Mouse (Mus musculus): ENCODE measurements around the gene Hist1h2ae.
A peak's percentile ranks its signal among the peaks of the same experiment; 100 is the strongest.
"Not testable (repeated sequence)": the region's sequence is repeated elsewhere in the genome, so short reads cannot be mapped to it uniquely, and the experiment has no call there.

The Hist1h2ae gene

DNA sequence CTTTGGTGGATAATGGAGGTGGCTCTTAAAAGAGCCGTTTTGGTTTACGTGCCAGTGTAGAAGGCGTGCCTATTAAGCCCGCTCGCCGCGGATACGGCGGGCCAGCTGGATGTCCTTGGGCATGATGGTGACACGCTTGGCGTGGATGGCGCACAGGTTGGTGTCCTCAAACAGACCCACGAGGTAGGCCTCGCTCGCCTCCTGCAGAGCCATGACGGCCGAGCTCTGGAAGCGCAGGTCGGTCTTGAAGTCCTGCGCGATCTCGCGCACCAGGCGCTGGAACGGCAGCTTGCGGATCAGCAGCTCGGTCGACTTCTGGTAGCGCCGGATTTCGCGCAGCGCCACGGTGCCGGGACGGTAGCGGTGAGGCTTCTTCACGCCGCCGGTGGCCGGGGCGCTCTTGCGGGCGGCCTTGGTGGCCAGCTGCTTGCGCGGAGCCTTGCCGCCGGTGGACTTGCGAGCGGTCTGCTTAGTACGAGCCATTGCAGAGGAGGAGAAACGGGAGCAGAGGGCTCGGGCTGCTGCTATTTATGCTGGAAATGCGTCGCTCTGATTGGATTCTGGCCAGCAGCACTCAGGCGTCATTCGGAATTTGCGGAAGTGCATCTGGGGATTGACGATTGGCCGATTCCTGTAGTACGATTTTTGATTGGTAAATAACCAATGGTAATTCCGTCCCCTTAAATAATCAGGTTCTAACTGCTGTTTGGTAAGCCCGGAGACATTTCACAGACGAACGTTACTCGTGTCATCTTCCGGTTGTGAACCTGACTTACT is 8.9 kb downstream of the Hist1h2ae start, which contains the start of gene Hist1h3e:
TSS of gene Hist1h3e (minus strand) at position 487 of the 777 bp plus-strand sequence.
- DNase-seq, result peak; percentile 87 to 89

DNA sequence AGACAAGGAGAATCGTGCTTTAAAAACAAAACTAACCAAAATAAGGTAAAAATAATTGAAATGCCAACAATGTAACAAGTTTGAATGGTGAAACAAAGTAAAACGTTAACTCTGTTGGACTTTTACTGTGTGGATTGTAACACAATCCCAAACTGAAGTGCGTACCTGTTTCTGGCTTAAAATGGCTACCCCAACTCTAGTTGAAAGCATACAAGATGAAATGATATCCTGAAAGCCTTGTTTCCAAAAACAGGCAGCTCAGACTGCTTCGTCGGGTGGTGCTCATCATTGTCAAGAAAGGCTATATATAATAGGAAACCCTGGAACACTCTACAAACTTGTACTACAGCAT is 9.5 kb downstream of the Hist1h2ae start:
- DNase-seq, result not testable (repeated sequence)

DNA sequence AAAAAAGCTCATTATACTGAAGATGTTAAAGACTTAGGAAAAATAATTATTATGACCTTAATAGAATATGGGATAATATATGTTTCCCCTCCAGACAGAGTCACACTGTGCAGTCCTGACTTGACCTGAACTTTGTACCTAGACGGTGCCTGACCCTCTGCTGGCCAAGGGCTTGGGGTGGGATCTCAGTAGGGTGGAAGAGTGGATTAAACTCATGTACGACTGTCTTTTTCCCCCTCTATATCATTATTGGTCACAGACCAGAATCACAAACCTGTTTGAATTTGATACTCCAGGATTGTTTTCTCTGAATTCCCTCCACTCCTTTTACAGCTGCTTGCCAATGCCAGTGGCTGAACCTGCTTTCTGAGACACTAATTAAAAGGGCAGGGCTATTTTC is 10.3 kb downstream of the Hist1h2ae start:
- DNase-seq, result not testable (repeated sequence)

DNA sequence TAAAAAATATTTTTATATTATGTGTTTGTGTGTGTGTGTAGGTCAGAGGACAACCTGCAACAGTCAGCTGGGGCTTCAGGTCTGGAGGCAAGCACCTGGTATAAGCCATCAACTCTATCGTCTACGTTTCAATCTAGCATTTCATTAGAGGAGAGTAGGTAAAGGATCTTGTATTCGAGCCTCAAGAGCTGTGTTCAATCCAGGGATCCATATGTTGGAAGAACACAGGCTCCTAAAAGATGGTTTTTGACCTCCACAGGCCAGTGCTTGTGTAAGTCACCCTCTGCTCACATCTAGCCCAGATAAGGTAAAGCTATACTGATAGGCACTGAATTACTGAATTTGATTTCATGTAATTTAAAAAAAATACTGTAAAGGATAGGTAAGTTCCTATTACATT is 14.1 kb downstream of the Hist1h2ae start:
- no peak for DNase-seq

DNA sequence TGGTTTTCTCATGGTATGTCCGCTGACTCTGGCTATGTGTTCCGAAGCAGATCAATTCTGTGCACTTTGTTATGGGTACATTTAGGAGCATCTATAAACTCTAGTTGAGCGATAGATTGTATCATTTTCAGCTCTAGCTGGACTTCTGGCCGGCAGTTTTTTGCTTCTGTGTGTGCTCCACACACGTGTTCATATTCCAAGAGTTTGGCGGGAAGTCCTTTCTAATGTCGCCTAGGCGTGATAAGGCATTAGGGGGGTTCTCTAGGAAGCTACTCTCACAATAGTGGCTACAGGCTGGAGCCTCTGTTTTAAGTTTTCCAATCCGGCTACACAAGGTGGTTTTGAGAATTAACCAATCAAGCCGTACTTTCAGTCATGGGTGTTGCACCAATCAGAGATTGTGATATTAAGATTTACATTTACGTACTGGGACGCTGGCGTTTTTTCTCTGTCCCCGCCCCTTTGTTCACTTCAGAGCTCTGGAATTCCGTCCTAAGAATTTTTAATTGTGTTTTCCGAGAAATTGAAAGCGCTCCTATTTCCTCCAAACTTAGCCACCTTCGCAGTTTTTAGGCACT is 15.1 kb downstream of the Hist1h2ae start:
- peak; percentile 64 to 68 for DNase-seq

DNA sequence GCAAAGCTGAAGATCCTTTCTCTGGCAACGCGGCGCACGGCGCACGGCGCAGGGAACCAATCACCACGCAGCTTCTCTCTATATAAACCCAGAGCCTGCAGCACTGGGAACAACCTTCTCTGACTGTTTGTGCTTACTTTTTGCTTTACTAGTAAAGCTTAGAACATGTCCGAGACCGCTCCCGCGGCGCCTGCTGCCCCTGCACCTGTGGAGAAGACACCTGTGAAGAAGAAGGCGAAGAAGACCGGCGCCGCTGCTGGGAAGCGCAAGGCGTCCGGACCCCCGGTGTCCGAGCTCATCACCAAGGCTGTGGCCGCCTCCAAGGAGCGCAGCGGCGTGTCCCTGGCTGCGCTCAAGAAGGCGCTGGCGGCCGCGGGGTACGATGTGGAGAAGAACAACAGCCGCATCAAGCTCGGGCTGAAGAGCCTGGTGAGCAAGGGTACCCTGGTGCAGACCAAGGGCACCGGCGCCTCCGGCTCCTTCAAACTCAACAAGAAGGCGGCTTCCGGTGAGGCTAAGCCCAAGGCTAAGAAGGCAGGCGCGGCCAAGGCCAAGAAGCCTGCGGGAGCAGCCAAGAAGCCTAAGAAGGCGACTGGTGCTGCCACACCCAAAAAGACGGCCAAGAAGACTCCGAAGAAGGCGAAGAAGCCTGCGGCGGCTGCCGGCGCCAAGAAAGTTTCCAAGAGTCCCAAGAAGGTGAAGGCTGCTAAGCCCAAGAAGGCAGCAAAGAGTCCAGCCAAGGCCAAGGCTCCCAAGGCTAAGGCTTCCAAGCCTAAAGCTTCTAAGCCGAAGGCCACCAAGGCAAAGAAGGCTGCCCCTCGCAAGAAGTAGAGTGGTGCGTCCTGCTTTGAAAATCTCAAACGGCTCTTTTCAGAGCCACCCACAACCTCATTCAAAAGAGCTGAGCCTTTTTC is 15.8 kb downstream of the Hist1h2ae start:
- DNase-seq, result peak; percentile 71 to 72

DNA sequence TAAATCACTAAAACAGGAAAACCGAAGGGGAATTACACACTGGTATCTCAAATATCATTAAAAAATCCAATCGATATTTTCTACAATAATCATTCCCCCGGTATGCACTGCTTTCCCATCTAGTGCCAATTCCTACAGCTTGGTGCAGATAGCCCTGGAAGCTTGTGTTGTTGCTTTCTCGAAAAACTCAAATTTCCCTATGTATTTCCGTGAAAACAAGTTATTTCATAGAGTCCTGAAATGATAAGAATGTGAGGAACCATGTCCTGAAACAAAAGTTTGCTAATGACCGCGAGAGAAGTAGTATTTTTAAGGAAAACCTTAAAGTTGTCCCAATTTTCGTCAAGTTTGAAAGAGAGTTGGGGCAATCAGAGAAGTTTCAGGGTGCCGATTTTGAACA is 16.6 kb downstream of the Hist1h2ae start:
- no peak for DNase-seq

DNA sequence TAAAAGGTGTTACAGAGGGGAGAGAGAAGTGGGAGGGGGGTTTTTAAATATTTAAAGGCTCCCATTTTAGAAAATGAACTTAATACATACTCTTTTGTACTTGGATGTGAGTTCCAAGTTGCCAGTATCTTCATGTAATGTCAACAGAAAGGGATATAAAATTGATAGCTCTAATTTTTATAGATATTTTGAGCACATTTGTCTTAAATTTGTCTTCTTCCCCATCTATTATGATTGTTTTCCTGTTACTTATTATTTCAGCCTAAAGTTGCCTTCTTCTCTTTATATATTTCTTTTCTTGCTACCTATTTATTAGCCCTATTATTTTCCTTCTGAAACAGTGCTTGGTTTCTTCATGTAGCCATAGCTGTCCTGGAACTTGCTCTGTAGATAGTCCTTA is 18.1 kb downstream of the Hist1h2ae start, which contains the start of gene Hist1h1d:
TSS of gene Hist1h1d (plus strand) at position 301 of the 400 bp plus-strand sequence.
- no peak for DNase-seq

DNA sequence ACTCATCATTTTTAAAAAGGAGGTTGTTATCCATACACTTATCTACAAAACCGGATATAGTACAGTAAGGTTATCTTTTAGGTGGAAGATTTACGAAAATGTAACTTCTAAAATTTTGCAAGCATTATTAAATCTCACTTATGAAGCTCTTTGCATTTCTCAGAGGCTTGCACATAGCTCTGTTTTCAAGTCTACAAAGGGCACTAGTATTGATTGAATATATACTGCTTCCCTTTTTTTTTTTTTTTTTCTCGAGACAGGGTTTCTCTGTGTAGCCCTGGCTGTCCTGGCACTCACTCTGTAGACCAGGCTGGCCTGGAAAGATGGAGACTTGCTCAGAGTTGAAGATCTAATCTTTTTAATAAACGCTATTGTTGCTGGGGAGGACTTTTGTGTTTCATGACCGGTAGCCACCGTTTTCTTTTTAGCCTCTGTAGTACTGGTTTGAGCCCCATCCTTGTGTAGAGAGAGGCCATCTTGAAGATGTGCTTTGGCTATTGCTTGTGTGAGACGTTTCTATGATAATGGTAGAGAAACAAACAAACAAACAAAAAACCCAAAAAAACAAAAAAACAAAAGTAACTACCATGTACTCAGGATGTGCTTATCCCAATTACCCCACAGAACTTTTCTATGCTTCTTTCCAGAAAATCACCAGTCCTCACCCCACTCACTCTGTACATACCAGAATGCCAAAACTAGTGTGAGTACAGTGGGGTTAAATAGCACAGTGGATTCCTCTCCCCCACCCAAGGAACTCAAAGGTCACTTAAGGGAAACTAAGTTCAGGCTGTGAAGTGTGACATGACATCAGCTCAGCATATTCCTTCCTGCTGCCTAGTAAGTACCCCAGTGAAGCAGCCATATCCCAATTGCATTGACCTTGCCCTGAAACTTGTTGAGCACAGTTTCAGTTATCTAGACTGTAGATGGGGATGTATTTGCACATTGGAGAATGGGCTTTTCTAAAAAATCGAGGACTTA is 18.8 kb downstream of the Hist1h2ae start:
- DNase-seq, result no peak

DNA sequence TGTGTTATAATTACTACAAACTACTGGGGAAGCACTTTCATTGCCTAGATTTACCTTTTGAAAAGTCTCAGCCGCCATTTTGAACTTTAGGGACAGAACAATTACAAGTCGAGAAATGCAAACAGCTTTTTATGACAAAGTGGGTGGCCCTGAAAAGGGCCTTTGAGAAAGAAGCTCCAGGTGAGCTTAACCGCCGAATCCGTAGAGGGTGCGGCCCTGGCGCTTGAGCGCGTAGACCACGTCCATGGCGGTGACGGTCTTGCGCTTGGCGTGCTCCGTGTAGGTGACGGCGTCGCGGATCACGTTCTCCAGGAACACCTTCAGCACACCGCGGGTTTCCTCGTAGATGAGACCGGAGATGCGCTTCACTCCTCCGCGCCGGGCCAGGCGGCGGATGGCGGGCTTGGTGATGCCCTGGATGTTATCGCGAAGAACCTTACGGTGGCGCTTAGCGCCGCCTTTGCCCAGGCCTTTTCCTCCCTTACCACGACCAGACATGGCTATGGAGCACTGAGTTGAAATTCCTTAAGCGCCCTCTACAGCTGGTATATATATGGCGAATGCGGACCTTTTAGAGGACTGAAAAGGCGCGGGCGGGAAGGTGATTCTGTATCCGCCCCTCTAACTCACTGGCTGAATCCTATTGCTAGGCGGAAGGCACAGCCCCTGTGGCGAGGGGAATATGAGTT is 19.7 kb downstream of the Hist1h2ae start, which contains the start of gene Hist1h4f:
TSS of gene Hist1h4f (minus strand) at position 503 of the 689 bp plus-strand sequence.
- DNase-seq, result peak; percentile 85 to 89

DNA sequence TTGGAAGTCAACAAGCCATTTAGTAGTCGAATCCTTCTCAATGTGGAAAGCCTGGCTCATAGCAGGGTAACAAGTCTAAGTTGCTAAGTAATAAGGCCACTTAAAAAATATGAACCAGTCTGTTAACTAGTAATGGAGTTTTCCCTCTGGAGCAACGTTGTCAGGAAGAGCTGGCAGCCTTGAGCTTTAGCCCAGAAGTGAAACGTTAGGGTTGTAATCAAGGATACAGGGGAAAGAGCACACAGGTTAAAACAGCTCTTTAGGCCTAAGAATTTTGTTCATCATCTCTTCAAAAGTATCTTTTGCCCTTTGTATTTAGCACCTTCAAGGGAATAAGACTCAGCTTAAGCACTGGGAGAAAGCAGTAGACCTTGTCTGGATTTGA is 20.3 kb downstream of the Hist1h2ae start:
- DNase-seq, result no peak

DNA sequence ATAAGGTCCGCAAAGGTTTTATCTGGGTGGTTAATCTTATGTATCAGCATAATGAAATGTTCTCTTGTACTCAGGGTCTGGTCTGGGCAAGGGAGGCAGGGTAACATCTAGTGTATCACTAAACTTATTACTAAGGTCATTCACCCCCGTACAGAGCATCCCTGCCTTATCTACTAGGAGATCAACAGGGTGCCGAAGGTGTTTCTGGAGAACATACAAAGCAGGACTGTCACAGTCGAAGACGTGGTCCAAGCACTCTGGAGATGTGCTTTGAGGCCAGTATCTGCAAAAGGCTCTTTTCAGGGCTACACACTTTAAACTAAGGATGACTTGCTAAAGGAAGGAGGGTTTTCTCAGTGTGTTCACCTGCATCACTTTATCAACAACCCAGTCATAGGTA is 24.3 kb downstream of the Hist1h2ae start:
- no peak for DNase-seq

DNA sequence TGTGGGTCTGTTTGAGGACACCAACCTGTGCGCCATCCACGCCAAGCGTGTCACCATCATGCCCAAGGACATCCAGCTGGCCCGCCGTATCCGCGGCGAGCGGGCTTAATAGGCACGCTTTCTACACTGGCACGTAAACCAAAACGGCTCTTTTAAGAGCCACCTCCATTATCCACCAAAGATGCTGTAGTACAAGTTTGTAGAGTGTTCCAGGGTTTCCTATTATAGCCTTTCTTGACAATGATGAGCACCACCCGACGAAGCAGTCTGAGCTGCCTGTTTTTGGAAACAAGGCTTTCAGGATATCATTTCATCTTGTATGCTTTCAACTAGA is 26.3 kb downstream of the Hist1h2ae start:
- DNase-seq, result peak in 1 of 2 experiments; percentile 42

DNA sequence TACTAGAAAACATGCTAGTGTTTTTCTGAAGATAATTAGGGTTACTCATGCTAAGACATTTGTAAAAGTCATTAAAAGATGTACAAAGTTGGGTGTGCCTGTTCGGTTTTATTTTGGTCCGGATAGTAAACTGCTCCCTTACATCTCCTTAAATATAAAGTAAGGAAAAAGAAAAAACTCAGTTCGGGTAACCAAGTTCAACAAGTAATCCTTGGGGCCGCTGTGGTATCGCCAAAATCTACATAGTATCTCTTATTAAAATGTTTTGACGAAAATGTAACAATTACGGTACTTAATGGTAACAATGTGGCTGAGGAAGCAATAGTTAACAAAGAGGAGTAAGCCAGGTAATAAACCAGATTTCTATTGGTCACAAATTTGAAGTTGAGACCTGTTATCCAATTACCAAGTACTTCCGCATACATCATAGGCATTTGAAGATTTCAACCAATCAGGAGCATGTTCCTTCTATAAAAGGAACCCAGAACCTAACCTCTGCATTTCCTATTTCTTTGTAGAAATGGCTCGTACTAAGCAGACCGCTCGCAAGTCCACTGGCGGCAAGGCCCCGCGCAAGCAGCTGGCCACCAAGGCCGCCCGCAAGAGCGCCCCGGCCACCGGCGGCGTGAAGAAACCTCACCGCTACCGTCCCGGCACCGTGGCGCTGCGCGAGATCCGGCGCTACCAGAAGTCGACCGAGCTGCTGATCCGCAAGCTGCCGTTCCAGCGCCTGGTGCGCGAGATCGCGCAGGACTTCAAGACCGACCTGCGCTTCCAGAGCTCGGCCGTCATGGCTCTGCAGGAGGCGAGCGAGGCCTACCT is 26.8 kb downstream of the Hist1h2ae start, which contains the start of gene Hist1h3f:
TSS of gene Hist1h3f (plus strand) at position 88 of the 822 bp plus-strand sequence.
- peak; percentile 49 to 79 for DNase-seq

DNA sequence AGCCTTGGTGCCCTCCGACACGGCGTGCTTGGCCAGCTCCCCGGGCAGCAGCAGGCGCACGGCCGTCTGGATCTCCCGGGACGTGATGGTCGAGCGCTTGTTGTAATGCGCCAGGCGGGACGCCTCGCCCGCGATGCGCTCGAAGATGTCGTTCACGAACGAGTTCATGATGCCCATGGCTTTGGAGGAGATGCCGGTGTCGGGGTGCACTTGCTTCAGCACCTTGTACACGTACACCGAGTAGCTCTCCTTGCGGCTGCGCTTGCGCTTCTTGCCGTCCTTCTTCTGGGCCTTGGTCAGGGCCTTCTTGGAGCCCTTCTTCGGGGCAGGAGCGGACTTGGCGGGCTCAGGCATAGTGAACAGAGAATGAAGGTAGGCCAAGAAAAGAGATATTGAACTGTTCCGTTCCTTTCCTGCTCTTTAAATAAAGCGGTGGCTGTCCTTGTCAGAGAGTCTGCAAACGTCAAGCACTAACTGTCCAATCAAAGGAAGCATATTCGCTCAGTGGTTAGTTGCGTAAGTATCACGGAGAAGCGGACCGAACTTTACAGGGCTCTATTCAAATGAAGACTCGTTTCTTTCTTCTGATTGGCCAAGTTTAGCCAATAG is 27.9 kb downstream of the Hist1h2ae start, which contains the start of gene Hist1h2bh:
TSS of gene Hist1h2bh (minus strand) at position 394 of the 609 bp plus-strand sequence.
- DNase-seq, result peak; percentile 48 to 53

DNA sequence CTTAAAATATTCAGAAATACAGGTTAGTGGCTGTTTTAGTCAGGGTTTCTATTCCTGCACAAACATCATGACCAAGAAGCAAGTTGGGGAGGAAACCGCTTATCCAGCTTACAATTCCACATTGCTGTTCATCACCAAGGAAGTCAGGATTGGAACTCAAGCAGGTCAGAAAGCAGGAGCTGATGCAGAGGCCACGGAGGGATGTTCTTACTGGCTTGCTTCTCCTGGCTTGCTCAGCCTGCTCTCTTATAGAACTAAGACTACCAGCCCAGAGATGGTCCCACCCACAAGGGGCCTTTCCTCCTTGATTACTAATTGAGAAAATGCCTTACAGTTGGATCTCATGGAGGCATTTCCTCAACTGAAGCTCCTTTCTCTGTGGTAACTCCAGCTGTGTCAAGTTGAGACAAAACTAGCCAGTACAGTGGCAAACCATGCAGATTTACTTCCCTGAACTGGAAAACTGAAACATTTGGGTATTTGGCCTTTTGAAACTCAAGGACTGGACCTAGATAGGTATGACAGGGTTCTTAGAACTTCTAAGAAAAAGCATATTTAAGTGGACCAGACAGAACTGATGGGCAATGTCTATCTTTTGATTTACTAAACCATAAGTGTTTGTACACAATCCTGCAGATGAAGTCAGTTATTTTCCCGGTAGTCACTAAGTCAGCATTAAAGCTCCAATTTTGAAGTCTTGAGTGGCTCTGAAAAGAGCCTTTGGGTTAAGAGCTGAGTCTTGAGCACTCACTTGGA is 28.6 kb downstream of the Hist1h2ae start:
- DNase-seq, result not testable (repeated sequence)

DNA sequence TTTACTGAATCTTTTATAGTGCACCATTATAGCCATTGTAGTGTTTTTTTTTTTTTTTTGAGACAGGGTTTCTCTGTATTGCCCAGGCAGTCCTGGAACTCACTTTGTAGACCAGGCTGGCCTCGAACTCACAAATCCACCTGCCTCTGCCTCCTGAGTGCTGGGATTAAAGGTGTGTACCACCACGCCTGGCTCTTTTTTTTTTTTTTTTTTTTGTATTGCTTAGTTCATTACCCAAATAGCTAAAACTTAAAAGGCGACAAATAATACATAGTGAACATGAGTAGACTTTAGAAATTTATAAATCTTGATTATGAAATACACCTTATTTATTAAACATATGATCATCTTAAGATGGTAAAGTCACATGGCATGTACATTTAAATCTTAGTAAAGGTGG is 29.5 kb downstream of the Hist1h2ae start:
- no peak for DNase-seq

DNA sequence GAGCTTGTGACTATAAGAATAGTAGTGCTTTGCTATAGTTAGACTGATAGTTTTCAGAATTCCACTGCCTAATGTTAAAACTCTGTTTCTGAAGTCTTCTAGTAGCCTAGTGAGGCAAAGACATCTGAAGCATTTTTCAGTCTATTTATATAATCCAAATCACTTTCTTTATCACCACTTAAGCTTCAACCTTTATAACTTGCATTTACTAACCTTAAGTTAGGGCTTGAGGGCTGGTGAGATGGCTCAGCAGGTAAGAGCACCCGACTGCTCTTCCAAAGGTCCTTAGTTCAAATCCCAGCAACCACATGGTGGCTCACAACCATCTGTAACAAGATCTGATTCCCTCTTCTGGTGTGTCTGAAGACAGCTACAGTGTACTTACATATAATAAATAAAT is 31.2 kb downstream of the Hist1h2ae start:
- DNase-seq, result not testable (repeated sequence)

DNA sequence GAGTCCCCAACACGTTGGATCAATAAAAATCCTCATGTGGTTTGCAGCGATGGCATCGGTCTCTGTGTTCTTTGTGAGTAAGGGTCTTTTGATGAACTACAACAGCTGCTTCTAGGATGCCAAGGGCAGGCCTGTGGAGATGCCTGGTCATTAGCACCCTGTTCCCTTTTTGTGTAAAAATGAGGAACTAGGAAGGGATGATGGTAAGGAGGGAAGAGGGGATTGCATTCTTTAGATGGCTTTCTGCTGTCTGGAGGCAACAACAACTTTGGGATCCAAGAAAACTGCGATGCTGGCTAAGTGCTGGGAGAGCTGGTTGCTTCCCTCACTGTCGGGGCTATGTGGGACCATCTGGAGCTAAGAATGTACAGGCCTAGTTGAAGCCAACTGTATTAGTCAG is 32.8 kb downstream of the Hist1h2ae start:
- DNase-seq, result no peak

Data from cerebellum, adult 18-20 months (tissue).